Mouse (Mus musculus) testis, postnatal 14 days (tissue): ENCODE results near the gene Nid2.
A peak's percentile ranks its signal among the peaks of the same experiment; 100 is the strongest.

Experiments
- DNase-seq: peaks from one replicate; pipeline ENCODE4 v3.0.0; 2021; ENCODE audit warnings: low spot score

Gene Nid2

DNA sequence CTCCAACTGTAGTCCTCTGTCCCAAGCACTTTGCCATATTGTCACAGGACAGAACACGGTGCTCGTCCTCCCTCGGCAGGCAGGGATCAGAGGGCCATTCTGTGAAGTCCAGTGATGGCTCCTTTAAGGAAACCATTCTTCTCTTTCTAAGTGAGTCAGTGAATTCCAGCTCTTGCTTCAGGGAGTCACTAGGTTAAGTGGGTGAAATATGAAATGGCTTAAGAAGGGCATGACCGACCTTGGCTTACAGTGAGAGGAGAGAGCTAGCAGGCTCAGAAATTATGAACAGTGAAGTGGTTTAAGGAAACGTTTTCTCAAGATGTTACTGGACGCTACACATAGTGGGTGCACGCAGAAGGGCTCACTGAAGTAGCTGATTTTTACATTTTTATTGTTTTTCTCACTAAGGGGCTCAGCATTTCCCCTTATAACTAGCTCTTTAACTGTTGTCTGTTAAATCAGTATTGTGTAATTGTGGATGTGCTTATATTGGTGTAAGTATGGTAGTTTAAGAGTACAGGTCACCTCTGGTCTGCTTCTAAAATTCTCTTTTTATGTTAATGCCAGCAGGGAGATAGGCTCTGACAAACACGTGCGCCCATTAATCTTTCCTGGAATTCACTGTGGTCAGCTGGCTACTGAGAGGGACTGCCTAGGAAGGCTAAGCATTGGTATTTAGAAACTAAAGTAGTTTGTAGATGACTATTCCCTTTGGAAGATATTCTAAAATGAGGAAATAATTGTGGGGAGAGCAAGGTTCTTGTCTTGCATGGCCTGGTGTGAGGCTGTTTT lies 34.9 kb downstream of the Nid2 start:
- DNase-seq, result no peak

DNA sequence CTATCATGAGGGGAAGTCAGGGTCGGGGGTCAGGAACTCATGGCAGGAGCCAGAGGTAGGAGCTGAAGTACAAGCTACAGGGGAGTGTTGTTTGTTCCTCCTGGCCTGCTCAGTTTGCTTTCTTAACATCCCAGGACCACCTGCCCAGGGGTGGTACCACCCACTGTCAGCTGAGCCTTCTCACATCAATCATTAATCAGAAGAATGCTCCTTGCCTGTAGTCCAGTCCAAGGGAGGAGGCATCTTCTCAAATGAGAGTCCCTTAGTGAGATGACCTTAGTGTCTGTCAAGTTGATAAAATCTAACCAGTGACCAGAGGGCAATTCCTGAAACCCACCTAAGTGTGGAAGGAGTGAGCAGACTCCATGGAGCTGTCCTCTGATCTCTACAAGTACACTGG lies 37.4 kb downstream of the Nid2 start:
- no peak for DNase-seq

DNA sequence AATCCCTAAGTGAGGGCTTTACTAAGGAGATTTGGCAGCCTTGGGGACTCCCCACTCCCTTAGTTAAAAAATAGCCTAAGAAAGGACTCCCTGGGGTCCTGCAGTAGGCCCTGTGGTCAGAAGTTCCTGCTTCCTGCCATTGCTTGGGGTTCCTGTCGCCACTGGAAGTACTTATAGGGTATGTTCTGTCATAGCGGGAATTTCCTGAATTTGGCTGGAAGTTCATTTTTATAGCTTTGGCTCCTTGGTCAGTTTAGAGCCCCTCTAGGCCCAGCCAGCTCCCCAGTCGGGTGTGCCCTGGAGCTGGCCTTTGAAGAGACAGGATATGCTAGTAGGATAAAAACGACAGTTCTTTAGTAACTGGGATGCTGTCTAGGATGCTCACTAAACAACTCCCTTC lies 43.8 kb downstream of the Nid2 start:
- no peak for DNase-seq

DNA sequence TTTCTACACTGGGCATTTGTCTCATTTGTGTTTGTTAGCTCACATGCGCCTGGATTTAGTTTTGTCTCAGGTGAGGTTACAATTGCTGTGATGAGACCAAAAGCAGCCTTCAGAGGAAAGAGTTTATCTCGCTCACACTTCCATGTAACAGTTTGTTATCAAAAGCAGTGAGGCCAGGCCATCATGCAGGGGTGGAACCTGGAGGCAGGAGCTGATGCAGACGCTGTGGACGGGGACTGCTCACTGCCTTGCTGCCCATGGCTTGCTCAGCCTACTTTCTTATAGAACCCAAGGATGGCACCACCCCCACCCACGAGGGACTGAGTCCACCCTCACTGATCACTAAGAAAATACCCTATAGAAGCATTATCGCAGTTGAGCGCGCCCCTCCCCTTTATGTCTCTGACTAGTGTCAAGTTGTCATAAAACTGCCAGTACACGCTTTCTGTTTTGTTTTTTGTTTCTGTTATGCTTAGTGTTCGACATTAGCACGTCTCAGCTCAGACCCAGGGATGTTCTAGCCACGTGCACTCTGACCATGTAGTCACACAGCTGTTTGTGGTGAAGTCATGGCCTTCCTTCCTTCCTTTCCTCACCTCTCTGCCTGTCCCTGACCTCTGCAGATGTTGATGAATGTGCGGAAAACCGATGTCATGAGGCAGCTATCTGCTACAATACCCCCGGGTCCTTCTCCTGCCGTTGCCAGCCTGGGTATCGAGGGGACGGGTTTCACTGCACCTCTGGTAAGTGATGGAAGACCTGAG lies 45.7 kb downstream of the Nid2 start:
- no peak for DNase-seq

DNA sequence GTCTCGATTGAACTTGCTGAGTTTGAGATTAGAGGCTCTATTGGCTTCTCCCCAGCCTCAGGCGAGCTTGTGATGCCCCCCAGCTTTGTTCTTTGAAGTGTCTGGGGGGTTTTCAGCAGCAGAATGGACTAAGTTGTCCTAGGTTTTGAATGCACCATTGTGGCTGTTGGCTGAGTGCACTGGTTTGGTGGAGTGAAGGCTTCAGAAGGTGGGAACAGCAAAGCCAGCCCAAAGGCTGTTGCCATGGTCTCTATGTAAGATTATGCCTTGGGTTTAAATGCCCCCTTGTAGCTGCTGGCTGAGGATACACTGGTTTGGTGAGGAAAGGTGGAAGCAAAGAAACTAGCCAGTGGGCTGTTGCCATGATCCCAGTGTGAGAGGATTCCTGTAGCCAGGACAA lies 49.4 kb downstream of the Nid2 start:
- DNase-seq, result no peak

DNA sequence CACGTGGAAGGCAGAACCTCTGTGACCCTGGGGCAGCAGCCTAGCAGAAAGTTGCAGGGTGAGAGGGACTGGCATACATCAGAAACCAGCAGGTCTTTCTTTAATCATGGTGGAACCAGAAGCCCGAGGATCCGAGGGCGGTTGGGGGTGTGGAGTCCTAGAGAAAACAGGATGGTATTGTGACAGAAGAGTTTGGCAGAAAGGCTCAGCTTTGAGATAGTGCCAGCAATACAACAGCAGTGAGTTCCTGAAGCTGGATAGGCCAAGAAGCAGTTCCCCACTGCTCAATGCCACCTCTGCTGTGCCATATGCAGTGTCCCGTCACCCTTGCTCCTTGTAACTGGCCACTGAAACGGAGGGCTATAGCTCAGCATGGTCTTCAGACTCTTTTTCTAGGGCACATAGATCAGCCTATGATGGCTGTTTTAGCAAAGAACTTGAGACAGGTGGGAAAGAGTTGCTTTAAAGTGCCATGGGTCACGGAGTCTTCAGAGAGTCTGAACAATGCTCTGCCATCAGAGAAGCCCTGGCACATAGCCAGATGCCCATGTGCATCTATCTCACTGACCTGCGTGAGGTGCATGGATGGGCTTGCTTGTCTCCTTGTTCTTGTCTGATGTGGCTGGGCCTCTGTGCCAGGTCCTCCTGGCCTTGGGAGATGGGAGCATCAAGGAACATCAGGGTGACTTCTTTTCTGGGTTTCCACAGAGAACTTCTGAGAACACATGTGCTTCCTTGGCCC lies 50.6 kb downstream of the Nid2 start:
- DNase-seq, result no peak

DNA sequence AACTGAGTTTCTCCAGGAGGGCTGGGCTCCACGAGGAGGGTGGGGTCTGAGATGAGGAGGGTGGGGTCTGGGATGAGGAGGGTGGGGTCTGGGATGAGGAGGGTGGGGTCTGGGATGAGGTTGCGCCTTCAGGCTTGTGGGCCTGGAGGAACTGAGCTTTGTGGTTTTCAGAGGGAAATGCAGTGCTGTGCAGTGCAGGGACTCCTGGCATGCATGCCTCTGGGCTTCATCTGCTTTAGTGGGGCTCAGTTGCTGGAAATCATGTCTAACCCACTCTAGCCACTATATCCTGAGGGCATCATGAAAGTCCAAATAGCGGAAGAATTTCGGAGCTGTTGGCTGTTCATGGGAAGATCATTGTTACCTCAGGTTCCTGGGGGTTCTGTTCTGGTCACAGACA lies 52.2 kb downstream of the Nid2 start:
- DNase-seq, result no peak

DNA sequence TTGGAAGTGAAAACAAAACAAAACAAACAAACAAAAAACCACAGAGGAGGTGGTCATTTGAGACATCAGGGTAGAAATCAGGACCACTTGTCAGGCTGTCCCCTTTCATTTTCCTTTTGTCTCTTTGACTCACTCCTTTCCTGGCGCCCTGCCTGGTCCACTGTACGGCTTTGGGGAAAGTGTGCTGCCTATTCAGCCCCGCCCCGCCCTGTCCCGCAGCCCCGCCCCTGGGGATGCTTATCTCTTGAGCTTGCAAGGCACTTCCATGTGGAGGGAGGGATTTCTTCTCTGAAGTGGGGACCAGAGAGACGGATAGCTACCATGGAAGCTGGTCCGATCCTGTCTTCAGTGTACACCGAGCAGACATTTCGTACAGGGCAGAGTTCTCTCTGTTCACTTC lies 52.6 kb downstream of the Nid2 start:
- no peak for DNase-seq

DNA sequence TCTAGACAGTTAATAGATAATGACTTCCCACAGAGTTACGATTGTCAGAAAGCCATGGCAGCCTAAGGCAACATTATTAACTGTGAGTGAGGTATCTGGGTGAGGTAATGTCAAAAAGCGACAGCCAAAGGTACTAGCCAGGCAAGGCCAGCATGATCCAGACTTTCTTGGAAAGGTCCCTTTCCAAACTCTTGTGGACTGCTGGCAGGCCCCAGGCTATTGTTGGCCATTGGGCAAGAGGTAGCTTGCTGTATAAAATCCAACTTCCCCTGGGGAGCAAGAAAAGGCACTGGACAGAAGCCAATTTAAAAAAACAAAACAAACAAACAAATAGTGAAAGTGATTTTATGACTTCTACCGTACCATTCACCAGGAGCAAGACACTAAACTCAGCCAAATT lies 56.3 kb downstream of the Nid2 start:
- DNase-seq, result no peak

DNA sequence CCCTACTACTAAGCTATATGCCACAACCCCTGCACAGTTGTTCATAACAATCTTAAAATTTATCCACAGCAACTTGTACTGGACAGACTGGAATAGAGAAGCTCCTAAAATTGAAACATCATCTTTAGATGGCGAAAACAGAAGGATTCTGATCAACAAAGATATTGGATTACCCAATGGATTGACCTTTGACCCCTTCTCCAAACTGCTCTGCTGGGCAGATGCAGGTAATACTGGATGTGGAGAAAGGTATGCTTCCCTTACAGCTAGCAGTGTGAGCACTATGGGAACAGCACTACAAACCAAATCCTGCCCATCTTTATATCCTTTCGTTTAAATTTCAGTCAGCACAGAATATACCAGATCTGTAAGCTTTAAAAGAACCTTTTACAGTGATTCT lies 56.8 kb downstream of the Nid2 start:
- DNase-seq, result no peak

DNA sequence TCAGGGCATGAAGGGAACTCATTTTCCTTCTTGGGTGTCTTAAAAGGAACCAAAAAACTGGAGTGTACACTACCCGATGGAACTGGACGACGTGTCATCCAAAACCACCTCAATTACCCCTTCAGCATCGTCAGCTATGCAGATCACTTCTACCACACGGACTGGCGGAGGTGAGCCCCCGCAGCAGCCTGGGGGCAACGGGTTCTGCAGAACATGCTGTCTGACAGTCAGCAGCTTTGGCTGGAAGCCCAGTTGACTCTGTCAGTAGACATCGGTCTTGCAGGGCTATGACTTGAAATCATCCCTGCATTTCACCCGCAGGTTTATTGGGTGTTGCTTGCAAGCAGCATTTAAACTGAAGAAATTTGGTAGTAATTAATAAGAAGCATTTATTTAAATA lies 58.9 kb downstream of the Nid2 start:
- DNase-seq, result no peak

DNA sequence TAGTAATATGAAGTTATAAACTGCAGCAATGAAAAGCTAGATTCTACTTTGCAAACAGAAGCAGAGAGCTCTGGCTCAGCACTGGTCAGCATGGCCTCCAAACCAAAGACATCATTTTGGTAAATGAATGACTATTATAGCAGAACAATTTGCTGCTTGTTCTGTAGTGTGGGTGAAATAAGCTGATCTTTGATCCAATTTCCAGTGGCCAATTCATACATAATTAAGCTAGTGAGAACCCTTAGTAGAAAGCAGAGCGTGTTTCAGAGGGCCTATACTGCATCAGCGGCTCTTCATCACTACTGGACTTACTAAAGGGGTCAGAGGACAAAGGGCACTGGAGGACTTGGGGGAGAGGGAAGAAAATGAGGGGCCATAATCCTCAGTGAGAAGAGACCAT lies 62.0 kb downstream of the Nid2 start:
- DNase-seq, result no peak

DNA sequence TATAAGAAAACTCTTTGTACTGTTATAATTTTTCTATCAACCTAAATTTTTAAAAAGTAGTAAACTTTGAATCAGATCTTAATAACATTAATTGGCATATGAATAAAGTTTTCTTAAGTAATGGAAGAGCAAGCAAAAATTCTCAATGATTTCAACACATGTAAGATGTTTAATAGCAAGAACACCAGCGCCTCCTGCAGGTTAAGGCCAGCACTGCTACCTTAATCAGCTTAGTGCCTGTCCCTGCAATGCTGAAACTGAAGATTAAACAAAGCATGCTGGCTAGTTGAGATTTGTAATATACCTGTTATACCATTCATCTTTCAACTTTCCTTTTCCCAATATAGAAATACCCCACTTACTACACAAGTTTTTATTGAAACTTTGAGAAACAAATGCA lies 66.9 kb downstream of the Nid2 start:
- peak; percentile 46 for DNase-seq

DNA sequence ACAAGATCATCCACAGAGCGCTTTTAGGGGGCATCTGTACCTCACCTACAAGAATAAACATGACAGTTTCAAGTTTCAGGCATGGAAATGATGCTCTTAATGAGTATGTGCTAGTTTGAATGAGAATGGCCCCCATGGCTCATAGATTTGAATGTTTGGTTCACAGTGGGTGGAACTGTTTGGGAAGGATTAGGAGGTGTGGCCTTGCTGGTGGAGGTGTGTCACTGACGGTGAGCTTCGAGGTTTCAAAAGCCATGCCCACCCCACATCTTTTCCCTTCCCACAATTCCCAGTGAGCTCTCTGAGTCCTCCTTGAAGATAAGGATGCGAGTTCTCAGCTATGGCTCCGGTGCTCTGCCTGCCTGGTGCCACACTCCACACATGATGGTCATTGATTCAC lies 70.6 kb downstream of the Nid2 start:
- no peak for DNase-seq

DNA sequence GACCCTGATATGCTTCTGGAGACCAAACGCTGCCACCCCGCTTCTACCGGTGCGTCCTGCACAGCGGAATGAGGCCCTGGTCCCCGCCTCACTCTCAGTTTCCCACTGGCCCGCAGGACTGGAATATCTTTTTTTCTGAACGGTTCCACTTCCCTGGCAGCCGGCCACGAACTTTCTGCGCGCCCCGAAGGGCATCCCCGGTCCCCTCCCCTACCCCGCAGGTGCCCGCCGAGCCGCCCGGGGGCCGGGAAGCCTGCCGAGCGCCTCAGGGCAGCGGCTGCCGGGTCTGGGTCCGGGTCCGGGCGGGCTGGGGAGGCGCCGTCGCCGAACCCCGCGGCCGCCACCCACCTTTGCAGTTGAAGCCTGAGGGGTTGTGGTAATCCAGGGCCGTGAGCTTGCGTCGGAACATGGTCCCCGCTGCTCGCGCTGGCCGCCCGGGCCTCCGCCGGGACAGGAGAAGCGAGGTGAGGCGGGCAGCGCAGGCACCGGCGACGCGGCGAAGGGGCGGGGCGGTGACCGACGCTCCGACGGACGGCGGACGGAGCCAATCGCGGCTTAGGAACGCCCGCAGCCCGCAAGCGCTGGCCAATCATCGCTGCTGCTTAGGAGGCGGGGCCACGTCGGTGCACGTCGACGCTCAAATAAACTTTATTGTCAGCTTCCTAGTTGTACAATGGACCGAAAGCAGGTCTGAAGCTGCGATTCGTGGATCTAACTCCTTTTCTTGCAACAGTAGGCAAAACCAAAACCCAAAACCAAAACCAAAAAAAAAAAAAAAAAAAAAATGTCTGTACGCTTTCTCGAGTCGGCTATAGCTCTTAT lies 72.5 kb downstream of the Nid2 start, which contains the start of gene Rtraf:
Rtraf (minus strand) TSS at position 504 of the 822 bp plus-strand sequence.
- peak; percentile 93 for DNase-seq

DNA sequence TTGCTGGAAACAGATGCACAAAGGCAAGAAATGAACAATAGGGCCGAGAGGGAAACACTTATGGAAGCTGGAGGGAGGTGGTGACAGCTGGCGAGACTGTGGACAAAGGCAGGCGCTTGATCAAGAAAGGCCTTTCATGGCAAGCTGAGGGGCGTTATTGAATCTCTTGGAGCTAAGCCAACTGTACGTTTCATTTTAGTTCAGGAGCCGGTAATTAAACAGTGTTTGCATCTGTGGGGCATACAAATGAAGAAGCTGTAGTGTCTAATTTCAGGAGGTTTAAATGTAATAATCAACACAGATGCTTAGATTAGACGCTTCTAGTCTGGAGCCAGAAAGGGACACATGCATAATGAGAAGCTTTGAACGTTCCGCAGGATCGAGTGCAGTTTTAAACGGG lies 74.4 kb downstream of the Nid2 start:
- DNase-seq, result no peak

DNA sequence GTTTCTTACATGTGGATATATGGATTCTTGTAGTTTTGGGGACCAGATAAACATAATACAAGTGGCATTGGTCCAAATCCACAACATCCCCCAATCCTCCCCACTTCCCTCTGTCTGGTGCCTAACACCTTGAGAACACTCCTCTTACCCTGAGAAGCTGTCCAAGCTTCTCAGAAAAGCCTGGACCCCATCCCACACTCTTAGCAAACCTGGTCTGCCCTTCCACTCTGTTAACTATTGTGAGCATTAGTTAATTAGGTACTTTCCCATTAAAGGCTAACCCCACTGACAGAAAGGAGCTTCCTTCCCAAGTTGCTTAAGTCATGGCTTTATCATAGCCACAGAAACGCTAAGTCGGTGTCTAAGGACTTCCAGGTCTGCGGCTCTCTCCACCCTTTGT lies 85.2 kb downstream of the Nid2 start:
- DNase-seq, result no peak

DNA sequence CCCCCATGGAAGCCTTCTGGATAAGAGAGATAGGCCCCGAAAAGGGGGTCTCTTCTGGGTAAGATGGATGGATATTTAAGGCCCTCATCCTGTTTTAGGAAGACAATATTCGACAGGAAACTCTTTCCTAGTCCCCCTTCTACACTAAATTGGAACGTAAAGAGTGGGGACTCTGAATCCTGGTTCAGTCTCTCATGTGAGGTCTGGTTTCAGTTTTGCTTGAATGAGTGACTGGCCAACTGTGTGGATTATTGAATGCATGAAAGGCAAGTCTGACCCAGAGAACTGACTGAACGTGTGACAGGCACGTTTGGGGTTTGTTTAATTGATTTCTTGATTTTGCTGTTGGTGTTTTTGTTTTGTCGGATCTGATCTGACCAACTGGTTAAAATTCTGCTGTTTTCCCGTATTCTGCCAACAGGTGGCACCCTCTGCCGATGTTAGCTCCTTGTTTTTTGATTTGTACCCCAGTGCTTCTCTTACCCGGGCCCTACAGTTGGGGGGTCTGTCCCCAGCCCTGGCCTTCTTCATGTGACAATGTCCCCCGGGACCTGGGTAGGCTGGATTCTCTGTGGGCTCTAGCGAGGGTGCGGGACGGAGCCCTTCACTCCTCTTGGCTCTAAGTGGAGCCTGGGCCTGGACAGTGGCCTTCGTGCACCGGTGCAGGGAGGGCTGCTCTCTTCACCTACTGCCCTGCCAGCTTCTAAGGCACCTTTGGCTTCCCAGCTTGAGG lies 88.7 kb downstream of the Nid2 start:
- DNase-seq, result no peak

DNA sequence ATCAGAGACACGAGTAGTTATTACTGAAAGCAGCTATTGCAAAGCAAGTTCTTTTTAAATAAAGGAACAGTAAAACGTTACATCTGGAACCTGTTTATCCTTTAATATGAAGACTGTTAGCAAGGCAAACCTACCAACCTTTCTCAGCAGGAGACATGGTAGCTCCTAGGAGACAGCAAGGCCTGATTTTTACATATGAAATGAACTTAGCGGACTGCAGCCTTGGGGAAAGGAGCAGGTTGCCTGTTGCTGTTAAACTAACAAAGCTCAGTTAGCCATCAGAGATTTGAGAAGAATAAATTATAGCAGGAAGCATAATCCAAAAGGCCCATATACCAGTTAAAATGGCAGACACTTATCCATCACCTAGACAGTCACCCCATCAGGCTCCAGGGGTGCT lies 102.4 kb downstream of the Nid2 start:
- DNase-seq, result no peak

DNA sequence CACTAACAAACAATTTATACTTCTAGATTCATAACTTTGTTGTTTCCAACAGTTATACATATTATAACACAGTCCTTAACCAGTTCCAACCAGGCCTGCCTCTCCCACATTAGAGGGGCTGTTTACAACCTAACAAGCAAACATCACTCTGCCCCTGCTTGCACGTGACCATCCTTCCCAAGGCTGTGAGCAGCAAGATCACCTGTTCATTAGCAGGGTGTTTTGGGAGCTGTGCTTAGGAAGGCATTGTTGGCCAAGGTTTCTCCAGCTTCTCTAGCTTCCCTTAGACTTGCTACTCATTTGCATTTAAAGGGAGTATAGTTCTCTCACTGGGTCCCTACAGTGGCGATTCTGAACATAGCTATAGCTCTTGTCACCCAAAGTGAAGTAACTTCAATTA lies 107.2 kb downstream of the Nid2 start:
- no peak for DNase-seq
